Mouse (Mus musculus) ES-Bruce4 (cell line): ENCODE data around the gene Samd14.

Source experiments
- CTCF ChIP-seq: IDR thresholded peaks from one replicate; pipeline ENCODE4 v1.8.1; 2011; ENCODE audit warnings: low read depth, low read length
- EP300 ChIP-seq: IDR thresholded peaks from 2 replicates; pipeline ENCODE4 v1.6.1; 2011; ENCODE audit warnings: low read depth, low read length; ENCODE audit not compliant: insufficient read depth

GRCm38 (mm10) chr11:95073835-95074234, 64.2 kb downstream of the Samd14 start:
- TF ChIP-seq EP300, result no peak
- no peak for TF ChIP-seq CTCF
